8 mouse cellular contexts compared by ENCODE assay signal in the genomic region with DNA sequence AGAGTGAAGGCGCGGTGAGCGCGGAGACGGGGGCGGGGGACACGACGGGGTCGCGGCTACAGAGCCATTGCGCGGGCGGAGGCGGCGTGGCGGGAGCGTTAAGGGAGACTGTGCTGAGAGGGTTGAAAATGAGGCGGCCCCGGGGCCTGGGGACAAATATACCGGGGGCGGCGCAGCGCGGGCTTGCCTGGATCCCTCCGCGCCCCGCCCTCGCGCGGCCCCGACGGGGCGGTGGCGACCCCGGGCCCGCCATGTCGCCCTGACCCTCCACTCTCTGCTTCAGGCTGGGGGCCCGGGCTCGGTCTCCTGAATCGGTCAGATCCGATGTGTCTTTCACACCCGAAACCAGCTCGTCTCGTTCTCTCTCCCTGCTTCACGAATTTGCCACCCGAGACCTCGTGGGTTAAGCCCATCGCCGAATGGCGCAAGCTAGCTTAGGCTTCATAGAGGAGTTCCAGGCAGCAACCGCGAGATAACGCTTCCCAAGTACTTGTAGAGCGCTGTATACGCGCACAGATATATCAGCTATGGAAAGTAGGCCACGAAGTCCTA. TPM values are rescaled to one million over a fixed set of nuclear protein-coding genes. Genes with fewer than 3 reads are reported as not detected.
DNase-seq lines count a peak whose midpoint lies in the region; ATAC-seq and TF ChIP-seq lines count a peak whose summit lies in the region.

A gene (minus strand): TSS at position 189 of the 552 bp plus-strand sequence.

- no peaks in the 10 kb centered on the region for H3K36me3 ChIP-seq in spleen, adult 2 months (ENCODE audit: control insufficient read depth, insufficient read depth, low read length)
- H3K36me3 ChIP-seq in hindbrain, postnatal 0 days (ENCODE audit: insufficient read depth, low read length) = no peaks in the 10 kb centered on the region
- H3K36me3 ChIP-seq in liver, embryonic 14.5 days (replicated peaks; ENCODE audit: control insufficient read depth, insufficient read depth, low read depth) = peaks cover 8% of the 10 kb centered on the region; the same call in 1 of the 2 replicates

- DNase-seq in spleen, adult 2 months (ENCODE audit: low read depth in 1 of 2, low spot score in 2 of 2) = no peak
- DNase-seq in spleen, postnatal 4 days (ENCODE audit: low spot score in 2 of 2) = no peak
- DNase-seq in gastrocnemius, adult 2 months = peak; percentile 85
- DNase-seq in hindbrain, postnatal 0 days (ENCODE audit: low spot score) = peak; percentile 72
- DNase-seq in liver, embryonic 14.5 days (ENCODE audit: low read depth in 3 of 3, low spot score in 3 of 3) = peak; percentile 59 to 67 (median 66)
- DNase-seq in ovary, postnatal 14 days (ENCODE audit: low spot score) = peak; percentile 71

- H3K27me3 ChIP-seq in spleen, adult 2 months (ENCODE audit: control insufficient read depth, insufficient read depth, low read length) = no peaks in the 10 kb centered on the region
- no peaks in the 10 kb centered on the region for H3K27me3 ChIP-seq in hindbrain, postnatal 0 days (ENCODE audit: insufficient read depth, low read length)
- no peaks in the 10 kb centered on the region for H3K27me3 ChIP-seq in liver, embryonic 14.5 days (ENCODE audit: control insufficient read depth, insufficient read depth, low read length)

- peak within 1 kb of the TSS; percentile 93 for H3K9ac ChIP-seq in hindbrain, postnatal 0 days (replicated peaks; ENCODE audit: low read length)
- H3K9ac ChIP-seq in liver, embryonic 14.5 days (replicated peaks) = peak within 1 kb of the TSS; percentile 96

- no peak for TF ChIP-seq EP300 in liver, embryonic 14.5 days (IDR thresholded peaks at IDR 0.05; ENCODE audit: low read depth)

- peak within 1 kb of the TSS; percentile 87 for H3K4me2 ChIP-seq in hindbrain, postnatal 0 days (ENCODE audit: low read depth, low read length)
- H3K4me2 ChIP-seq in liver, embryonic 14.5 days (ENCODE audit: low read depth) = peak within 1 kb of the TSS; percentile 84

- under 1% methylated on average over 53 of the region's 57 CpGs for WGBS in spleen, adult 2 months
- under 1% methylated on average over 38 of the region's 57 CpGs for WGBS in hindbrain, postnatal 0 days
- under 1% methylated on average over 53 of the region's 57 CpGs for WGBS in liver, embryonic 14.5 days (ENCODE audit: insufficient replicate concordance)

- peaks cover 10% of the 10 kb centered on the region for H3K4me1 ChIP-seq in spleen, adult 2 months (ENCODE audit: control insufficient read depth, insufficient read depth, insufficient read length)
- peaks cover 20% of the 10 kb centered on the region for H3K4me1 ChIP-seq in brown adipose tissue, adult 24 weeks (ENCODE audit: control insufficient read depth, insufficient read depth, insufficient read length, low read length)
- H3K4me1 ChIP-seq in hindbrain, postnatal 0 days (ENCODE audit: insufficient read depth, low read length) = peaks cover 23% of the 10 kb centered on the region
- H3K4me1 ChIP-seq in liver, embryonic 14.5 days (replicated peaks; ENCODE audit: control insufficient read depth in 2 of 2, insufficient read depth in 2 of 2, low read length in 1 of 2) = peaks cover 36 to 49% of the 10 kb centered on the region in 2 experiments

- no peaks in the 10 kb centered on the region for H3K9me3 ChIP-seq in hindbrain, postnatal 0 days (ENCODE audit: low read length)
- H3K9me3 ChIP-seq in liver, embryonic 14.5 days (ENCODE audit: control insufficient read depth, low read length) = no peaks in the 10 kb centered on the region

- intact Hi-C loops in gastrocnemius, adult 2 months (cut with DNase I) = loop anchor here (10.0 kb wide), 1 partner anchor 172 kb away; no protein-coding TSS in a partner anchor

- peak within 1 kb of the TSS; percentile 92 for H3K27ac ChIP-seq in spleen, adult 2 months (ENCODE audit: insufficient read depth, low read length)
- peak within 1 kb of the TSS; percentile 85 for H3K27ac ChIP-seq in brown adipose tissue, adult 24 weeks (replicated peaks; ENCODE audit: low read depth, low read length)
- peak within 1 kb of the TSS; percentile 99 for H3K27ac ChIP-seq in gastrocnemius, adult 2 months
- peak within 1 kb of the TSS; percentile 94 for H3K27ac ChIP-seq in hindbrain, postnatal 0 days
- H3K27ac ChIP-seq in liver, embryonic 14.5 days = peak within 1 kb of the TSS; percentile 94

- no peak for TF ChIP-seq POLR2A in spleen, adult 2 months (IDR thresholded peaks at IDR 0.05; ENCODE audit: low read depth, low read length)

- peak within 1 kb of the TSS; percentile 93 for H3K4me3 ChIP-seq in spleen, adult 2 months (ENCODE audit: extremely low read depth, insufficient read depth, insufficient read length)
- peak within 1 kb of the TSS; percentile 79 for H3K4me3 ChIP-seq in brown adipose tissue, adult 24 weeks (ENCODE audit: insufficient read depth, low read depth, low read length)
- H3K4me3 ChIP-seq in gastrocnemius, adult 2 months = peak within 1 kb of the TSS; percentile 99
- peak within 1 kb of the TSS; percentile 85 for H3K4me3 ChIP-seq in hindbrain, postnatal 0 days (ENCODE audit: low read length)
- H3K4me3 ChIP-seq in liver, embryonic 14.5 days (ENCODE audit: insufficient read depth in 1 of 2, low read depth in 2 of 2, low read length in 2 of 2) = peak within 1 kb of the TSS; percentile 82 to 94

- TF ChIP-seq CTCF in spleen, adult 2 months (IDR thresholded peaks at IDR 0.05; ENCODE audit: extremely low read depth, insufficient read depth, insufficient read length, insufficient replicate concordance) = no peak
- TF ChIP-seq CTCF in gastrocnemius, adult 2 months (IDR thresholded peaks at IDR 0.05) = no peak
- TF ChIP-seq CTCF in hindbrain, postnatal 0 days (IDR thresholded peaks at IDR 0.05; ENCODE audit: low read depth) = no peak
- TF ChIP-seq CTCF in liver, embryonic 14.5 days (IDR thresholded peaks at IDR 0.05; ENCODE audit: low read depth) = no peak

- peak; percentile 36 for ATAC-seq in hindbrain, postnatal 0 days
- peak; percentile 21 for ATAC-seq in liver, embryonic 14.5 days (ENCODE audit: insufficient read depth)
- ATAC-seq in megakaryocyte-erythroid progenitor cell, adult 5-6 weeks (replicated peaks; ENCODE audit: low FRiP score, low TSS enrichment, poor library complexity, severe bottlenecking) = no peak

RNA-seq across cellular contexts. Expression of the gene that starts here (rescaled TPM):
- polyA plus RNA-seq in spleen, adult 2 months (2012; rRNA removed) = 49.6 and 66.2 TPM in 2 replicates
- 252 and 500 TPM in 2 replicates for polyA plus RNA-seq in brown adipose tissue, adult 24 weeks (2012; ENCODE audit: insufficient read depth, insufficient read length, missing spikeins)
- total RNA-seq in gastrocnemius, adult 2 months (2021) = 100 to 1,000 TPM in 1 of 2 experiments, 10 to 100 TPM in 1; 74.7 to 115 TPM
- total RNA-seq in hindbrain, postnatal 0 days (2014; rRNA removed) = 10.1 and 15.8 TPM in 2 replicates
- 4.1 and 4.4 TPM in 2 replicates for polyA plus RNA-seq in hindbrain, postnatal 0 days (2015; fragmentation: Nextera tagmentation; extraction: Ambion mirVana)
- 33.8 and 36.4 TPM in 2 replicates for polyA plus RNA-seq in liver, embryonic 14.5 days (2012; rRNA removed)
- polyA plus RNA-seq in liver, embryonic 14.5 days (2014; fragmentation: Nextera tagmentation; extraction: Ambion mirVana) = 2.5 TPM in 2 replicates
- total RNA-seq in megakaryocyte-erythroid progenitor cell, adult 5-6 weeks (2014; fragmentation: Nextera tagmentation) = 3.5 and 6.8 TPM in 2 replicates
- total RNA-seq in megakaryocyte-erythroid progenitor cell, adult 5-6 weeks (2017) = 1.3 and 2.8 TPM in 2 replicates

Comparison
In these comparisons a context has a peak if more than half of its experiments do, and no peak if none do; other contexts are left out.
1. DNase-seq: peak in gastrocnemius, adult 2 months (single experiment), hindbrain, postnatal 0 days (single experiment), liver, embryonic 14.5 days (3 of 3) and ovary, postnatal 14 days (single experiment); none in spleen, adult 2 months (0 of 2) and spleen, postnatal 4 days (0 of 2).
2. Peak in every context shown above with its lines, with median percentiles within 50 percentile points of each other: H3K27ac ChIP-seq and H3K4me3 ChIP-seq.